Mouse (Mus musculus): ENCODE measurements at regions not wholly inside any gene's neighbourhood (a gene's known extent, or its start where the extent isn't known, plus 50 kb on each side); places are given as distances from the start of the nearest gene placed in this dataset.

DNA sequence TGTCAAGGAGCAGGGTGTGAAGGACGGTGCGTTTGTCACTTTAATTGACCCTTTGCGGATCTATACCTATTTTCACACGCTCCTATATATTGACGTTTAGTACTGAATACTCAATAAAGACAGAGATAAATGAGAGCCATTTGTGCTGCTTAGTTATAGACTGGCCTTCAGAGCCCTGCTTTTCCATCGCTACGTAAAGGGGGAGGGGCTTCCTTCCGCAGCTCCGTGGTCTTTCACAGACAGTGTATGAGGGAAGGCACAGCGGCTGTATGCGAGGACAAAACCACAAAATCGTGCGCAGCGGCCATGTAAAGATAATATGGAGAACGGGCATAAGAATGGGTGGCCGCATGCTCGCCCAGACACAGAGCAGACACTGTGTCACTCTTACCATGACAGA, 58.4 kb upstream of the Pced1b start:
- Histone ChIP-seq H3K27ac (no peak overlapping the region), H3K27me3 (replicated peaks) (no peaks in the 10 kb centered on the region), H3K4me2 (replicated peaks) (no peak overlapping the region), H3K4me3 (no peak overlapping the region), H3K4me1 (no peaks in the 10 kb centered on the region), H3K36me3 (no peaks in the 10 kb centered on the region), H3K9me3 (no peaks in the 10 kb centered on the region), H3K9ac (no peak overlapping the region)
- WGBS, result 75% methylated on average over 17 of the region's 17 CpGs
- no peak for ATAC-seq (ENCODE audit: low FRiP score, low read depth)

DNA sequence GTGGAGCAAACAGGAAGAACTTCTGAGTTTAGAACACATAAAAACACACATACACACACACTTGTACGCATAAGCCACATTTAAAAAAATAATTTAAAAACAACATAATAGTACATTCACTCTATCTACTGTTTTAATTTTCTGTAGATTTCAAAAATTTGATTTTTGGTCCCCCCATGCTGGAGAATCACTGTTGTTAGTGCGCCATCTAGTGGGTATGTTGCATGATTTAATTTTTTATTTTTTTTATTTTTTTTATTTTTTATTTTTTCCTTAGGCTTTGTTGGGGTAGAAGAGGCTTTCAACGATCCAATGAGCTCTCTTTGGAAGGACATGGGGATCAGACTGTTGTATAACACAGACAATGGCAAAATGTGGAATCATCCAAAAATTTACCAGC, 59.1 kb upstream of the Pced1b start:
- H3K36me3 ChIP-seq, result no peaks in the 10 kb centered on the region
- H3K27ac ChIP-seq, result no peak overlapping the region
- 43% methylated on average over 3 of the region's 3 CpGs for WGBS
- ATAC-seq (ENCODE audit: low FRiP score, low read depth), result no peak
- H3K4me2 ChIP-seq (replicated peaks), result no peak overlapping the region
- H3K27me3 ChIP-seq (replicated peaks), result no peaks in the 10 kb centered on the region
- H3K9me3 ChIP-seq, result no peaks in the 10 kb centered on the region
- H3K4me1 ChIP-seq, result no peaks in the 10 kb centered on the region; the same call in 1 of the 2 replicates
- H3K4me3 ChIP-seq, result no peak overlapping the region
- H3K9ac ChIP-seq, result no peak overlapping the region

DNA sequence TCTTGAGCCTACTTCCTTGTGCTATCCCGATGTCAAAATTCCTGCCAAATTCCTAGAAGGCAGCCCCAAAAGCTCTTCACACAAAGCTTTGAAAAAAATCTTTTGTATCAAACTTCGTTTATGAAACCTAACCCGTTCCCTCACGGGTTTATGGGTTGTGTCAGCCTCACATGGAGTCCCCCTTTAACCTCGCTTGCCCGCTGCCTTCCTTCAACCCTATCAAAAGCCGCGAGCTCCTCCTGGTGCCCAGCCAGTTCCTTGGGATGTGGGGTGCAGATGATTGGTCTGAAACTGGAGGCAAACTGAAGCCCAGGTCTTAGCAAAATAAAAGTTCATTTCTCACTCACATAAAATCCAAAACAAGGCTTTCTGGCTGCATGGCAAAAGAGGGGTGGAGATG, 60.9 kb upstream of the Pced1b start:
- 75% methylated on average over 8 of the region's 8 CpGs for WGBS
- Histone ChIP-seq H3K27me3 (replicated peaks) (no peaks in the 10 kb centered on the region), H3K4me2 (replicated peaks) (no peak overlapping the region), H3K4me3 (no peak overlapping the region), H3K4me1 (peaks cover 4% of the 10 kb centered on the region; the same call in 1 of the 2 replicates), H3K9ac (no peak overlapping the region), H3K36me3 (no peaks in the 10 kb centered on the region), H3K27ac (no peak overlapping the region), H3K9me3 (no peaks in the 10 kb centered on the region)
- no peak for ATAC-seq (ENCODE audit: low FRiP score, low read depth)

DNA sequence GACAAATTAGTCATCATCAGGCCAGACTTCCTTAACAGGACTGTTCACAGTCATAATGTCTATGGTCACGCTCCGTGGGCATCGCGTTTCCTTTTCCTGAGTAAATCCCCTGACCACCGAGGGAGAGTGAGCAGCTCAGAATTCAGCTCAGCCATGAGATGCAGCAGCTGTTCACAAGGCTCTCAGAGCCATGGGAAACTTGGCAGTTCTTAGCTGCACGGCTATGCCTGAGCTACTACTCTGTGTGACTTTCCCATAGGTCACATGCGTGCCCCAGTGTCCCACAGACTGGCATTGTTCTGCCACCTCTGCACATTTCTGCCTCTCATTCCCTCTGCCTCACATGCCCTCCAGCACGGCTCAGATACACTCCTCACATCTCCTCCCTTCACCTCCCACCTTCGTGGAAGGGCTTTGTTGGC, 64.3 kb upstream of the Pced1b start:
- no peak overlapping the region for H3K9ac ChIP-seq
- no peak overlapping the region for H3K27ac ChIP-seq
- no peaks in the 10 kb centered on the region for H3K36me3 ChIP-seq
- no peak overlapping the region for H3K4me3 ChIP-seq
- no peaks in the 10 kb centered on the region for H3K9me3 ChIP-seq
- no peak overlapping the region for H3K4me2 ChIP-seq (replicated peaks)
- no peak; the same call in 1 of the 2 replicates for ATAC-seq (ENCODE audit: low FRiP score, low read depth)
- H3K4me1 ChIP-seq, result peaks cover 8% of the 10 kb centered on the region; the same call in 1 of the 2 replicates
- no peaks in the 10 kb centered on the region for H3K27me3 ChIP-seq (replicated peaks)
- 44% methylated on average over 9 of the region's 9 CpGs for WGBS

DNA sequence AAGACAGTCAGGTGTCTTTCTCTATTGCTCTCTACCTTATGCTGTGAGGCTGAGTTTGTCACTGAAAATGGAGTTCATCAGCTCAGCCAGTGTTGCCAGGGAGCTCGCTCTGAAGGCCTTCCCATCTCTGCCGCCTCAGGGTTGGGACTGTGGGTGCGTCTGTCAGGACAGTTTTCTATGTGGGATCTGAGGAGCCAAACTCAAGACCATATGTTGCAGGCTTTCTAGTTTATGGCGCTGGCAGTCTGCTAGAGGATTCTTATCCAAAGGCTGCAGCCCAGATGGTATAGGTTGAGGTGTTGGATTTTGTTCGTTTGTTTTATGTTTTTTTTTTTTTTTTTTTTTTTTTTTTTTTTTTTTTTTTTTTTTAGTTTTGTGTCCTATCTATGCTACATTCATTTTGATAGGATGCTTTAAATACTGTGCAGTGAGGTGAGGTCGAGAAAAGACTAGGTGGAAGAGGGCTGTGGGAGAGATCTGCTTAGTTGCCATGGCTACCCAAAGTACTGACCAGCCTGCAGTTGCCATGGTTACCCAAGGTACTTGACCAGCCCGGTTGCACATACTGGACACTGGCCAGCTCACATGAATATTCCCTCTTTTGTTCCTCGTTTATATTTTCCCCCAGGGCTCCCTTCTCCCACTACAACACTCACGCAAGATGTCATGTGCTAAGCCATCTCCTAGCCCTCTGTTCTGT, 65.8 kb upstream of the Pced1b start:
- ATAC-seq (ENCODE audit: low FRiP score, low read depth), result 0 out of 2 replicates have a peak, but pooled peaks have one; percentile 21
- H3K9me3 ChIP-seq, result no peaks in the 10 kb centered on the region
- no peak overlapping the region for H3K4me2 ChIP-seq (replicated peaks)
- H3K4me3 ChIP-seq, result no peak overlapping the region
- H3K27ac ChIP-seq, result no peak overlapping the region
- 52% methylated on average over 9 of the region's 9 CpGs for WGBS
- H3K36me3 ChIP-seq, result no peaks in the 10 kb centered on the region
- peaks cover 8% of the 10 kb centered on the region; the same call in 1 of the 2 replicates for H3K4me1 ChIP-seq
- no peaks in the 10 kb centered on the region for H3K27me3 ChIP-seq (replicated peaks)
- no peak overlapping the region for H3K9ac ChIP-seq

DNA sequence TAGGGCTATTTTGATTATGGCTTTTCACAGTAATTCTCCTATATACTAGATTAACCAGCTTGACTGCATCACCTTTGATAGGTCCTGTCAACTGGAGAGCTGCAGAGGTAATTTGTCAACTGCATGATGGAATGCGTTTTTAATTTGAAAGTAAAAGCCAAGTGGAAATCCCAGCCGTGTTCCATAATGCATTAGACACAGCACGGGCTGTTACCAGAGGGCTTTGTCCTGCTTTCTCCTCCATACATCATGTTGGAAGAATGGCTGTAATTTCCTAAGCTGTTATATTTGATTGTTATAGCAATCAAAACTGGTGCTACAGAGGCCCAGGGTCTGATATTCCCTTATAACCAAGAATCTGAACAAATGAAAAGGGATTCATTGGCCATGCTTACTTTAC, 68.6 kb upstream of the Pced1b start:
- Histone ChIP-seq H3K9me3 (no peaks in the 10 kb centered on the region), H3K36me3 (no peaks in the 10 kb centered on the region), H3K4me2 (replicated peaks) (no peak overlapping the region), H3K9ac (no peak overlapping the region), H3K4me1 (peaks cover 12% of the 10 kb centered on the region; the same call in 1 of the 2 replicates), H3K4me3 (no peak overlapping the region), H3K27me3 (replicated peaks) (no peaks in the 10 kb centered on the region), H3K27ac (0 out of 2 replicates have a peak overlapping the region, but pooled peaks have one; percentile 3)
- 35% methylated on average over 3 of the region's 3 CpGs for WGBS
- no peak for ATAC-seq (ENCODE audit: low FRiP score, low read depth)

DNA sequence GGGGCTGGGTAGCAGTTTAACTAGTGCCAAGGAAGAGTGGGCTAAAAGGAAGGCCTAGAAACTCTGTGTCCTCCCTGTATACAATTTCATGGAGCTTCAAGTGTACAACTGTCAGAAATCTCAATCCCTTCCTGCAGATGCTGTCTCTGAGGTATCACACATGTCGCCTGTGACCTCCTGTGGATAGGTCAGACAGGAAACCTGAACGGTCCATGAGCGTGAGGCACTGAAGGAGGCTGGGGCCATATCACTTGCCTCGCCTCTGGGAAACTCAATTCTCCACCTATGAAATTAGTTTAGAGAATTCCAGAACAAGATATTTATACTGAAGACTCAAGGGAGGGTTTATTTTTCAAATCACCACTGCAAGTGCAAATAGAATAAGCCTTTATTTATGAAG, 69.1 kb upstream of the Pced1b start:
- no peak for ATAC-seq (ENCODE audit: low FRiP score, low read depth)
- no peaks in the 10 kb centered on the region for H3K9me3 ChIP-seq
- H3K27me3 ChIP-seq (replicated peaks), result no peaks in the 10 kb centered on the region
- H3K4me2 ChIP-seq (replicated peaks), result no peak overlapping the region
- H3K4me1 ChIP-seq, result peaks cover 12% of the 10 kb centered on the region; the same call in 1 of the 2 replicates
- no peaks in the 10 kb centered on the region for H3K36me3 ChIP-seq
- H3K9ac ChIP-seq, result no peak overlapping the region
- H3K27ac ChIP-seq, result no peak overlapping the region
- WGBS, result 72% methylated on average over 4 of the region's 4 CpGs
- no peak overlapping the region for H3K4me3 ChIP-seq

DNA sequence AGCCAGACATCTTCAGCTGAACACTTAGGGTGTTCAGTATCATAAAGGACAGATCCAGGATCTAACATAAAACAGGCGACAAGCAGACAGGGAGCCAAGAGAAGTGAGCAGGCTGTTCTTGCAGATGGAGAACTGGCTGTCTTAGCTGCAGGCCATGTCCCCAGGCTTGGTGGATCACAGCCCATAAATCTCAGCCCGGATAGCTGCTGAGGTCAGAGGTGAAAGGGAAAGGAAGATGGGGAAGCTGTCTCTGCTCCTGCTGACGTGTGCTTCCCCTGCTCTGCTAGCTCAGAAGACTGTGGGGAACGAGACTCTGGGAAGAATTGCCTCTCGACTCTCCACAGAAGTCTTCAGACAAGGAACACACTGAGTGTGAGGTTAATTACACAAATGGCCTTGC, 71.9 kb upstream of the Pced1b start:
- H3K4me1 ChIP-seq, result 0 out of 2 replicates have a peak, but pooled peaks cover 8% of the 10 kb centered on the region
- no peak overlapping the region for H3K27ac ChIP-seq
- H3K4me2 ChIP-seq (replicated peaks), result no peak overlapping the region
- no peaks in the 10 kb centered on the region for H3K36me3 ChIP-seq
- no peak for ATAC-seq (ENCODE audit: low FRiP score, low read depth)
- H3K9me3 ChIP-seq, result no peaks in the 10 kb centered on the region
- H3K9ac ChIP-seq, result no peak overlapping the region
- H3K4me3 ChIP-seq, result no peak overlapping the region
- no peaks in the 10 kb centered on the region for H3K27me3 ChIP-seq (replicated peaks)
- WGBS, result 35% methylated on average over 5 of the region's 5 CpGs

DNA sequence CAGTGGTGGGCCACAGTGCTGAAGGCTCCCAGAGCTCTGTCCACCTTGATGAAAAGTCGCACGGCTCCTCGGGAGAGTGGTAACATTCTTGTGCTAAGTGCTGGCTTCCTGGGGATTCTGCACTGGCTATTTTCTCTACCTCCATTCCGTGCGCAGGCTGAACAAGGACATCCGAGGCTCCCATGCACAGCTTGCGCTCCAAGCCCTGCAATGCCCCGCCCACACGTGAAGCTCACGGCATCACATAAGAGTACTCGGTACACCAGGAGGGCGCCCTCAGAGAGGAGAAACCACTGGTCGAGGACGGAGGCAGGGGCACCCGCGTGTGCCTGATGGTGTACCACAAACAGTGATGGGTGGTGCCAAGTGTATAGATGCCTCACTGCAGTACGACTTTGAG, 73.7 kb upstream of the Pced1b start:
- Histone ChIP-seq H3K9ac (no peak overlapping the region), H3K4me2 (replicated peaks) (no peak overlapping the region), H3K9me3 (no peaks in the 10 kb centered on the region), H3K4me1 (0 out of 2 replicates have a peak, but pooled peaks cover 4% of the 10 kb centered on the region), H3K36me3 (no peaks in the 10 kb centered on the region), H3K27me3 (replicated peaks) (no peaks in the 10 kb centered on the region), H3K4me3 (no peak overlapping the region), H3K27ac (no peak overlapping the region)
- 79% methylated on average over 17 of the region's 17 CpGs for WGBS
- no peak for ATAC-seq (ENCODE audit: low FRiP score, low read depth)

DNA sequence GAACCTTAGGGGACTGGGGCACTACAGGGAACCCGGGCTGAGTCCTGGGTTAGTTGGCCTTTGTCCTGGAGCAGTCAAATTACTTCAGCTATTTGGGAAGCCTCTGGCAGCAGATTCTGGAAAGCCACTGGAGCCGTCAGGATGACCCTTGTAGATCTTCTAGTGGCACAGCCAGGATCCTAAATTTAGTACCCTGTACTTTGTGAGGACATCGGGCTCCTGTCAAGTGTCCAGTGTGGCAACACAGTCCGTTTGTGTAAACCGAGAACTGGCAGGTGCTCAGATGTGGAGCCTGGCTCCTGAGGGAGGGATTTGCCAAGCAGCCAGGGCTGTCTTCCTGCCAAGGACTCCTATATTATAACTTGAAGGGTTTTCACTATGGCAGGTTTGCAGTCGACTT, 76.8 kb upstream of the Pced1b start:
- no peak overlapping the region for H3K4me3 ChIP-seq
- no peaks in the 10 kb centered on the region for H3K27me3 ChIP-seq (replicated peaks)
- H3K4me2 ChIP-seq (replicated peaks), result no peak overlapping the region
- no peaks in the 10 kb centered on the region for H3K36me3 ChIP-seq
- H3K9ac ChIP-seq, result no peak overlapping the region
- WGBS, result 83% methylated on average over 6 of the region's 6 CpGs
- no peak overlapping the region for H3K27ac ChIP-seq
- 0 out of 2 replicates have a peak, but pooled peaks cover 3% of the 10 kb centered on the region for H3K4me1 ChIP-seq
- no peak for ATAC-seq (ENCODE audit: low FRiP score, low read depth)
- H3K9me3 ChIP-seq, result no peaks in the 10 kb centered on the region

DNA sequence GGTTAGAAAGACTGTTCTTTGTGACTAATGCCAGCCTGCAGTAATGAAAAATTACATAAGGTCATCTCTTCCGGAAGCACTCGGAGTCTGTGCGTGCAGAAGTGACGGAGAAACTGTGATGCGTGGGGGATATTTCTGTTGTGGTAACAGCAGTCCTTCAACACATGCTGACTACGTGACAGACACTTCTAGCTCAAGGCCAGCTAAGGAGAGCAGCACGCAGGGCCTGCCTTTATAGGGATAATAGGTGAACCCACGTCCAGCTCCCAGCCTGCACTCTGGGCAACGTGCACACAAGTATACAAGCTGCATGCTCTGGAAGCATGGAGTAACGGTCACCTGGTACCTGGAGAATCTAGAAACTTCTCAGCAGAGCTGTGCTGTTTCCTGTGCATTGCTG, 77.5 kb upstream of the Pced1b start:
- H3K9ac ChIP-seq, result no peak overlapping the region
- no peaks in the 10 kb centered on the region for H3K36me3 ChIP-seq
- no peak for ATAC-seq (ENCODE audit: low FRiP score, low read depth)
- H3K27me3 ChIP-seq (replicated peaks), result no peaks in the 10 kb centered on the region
- no peak overlapping the region for H3K4me3 ChIP-seq
- no peaks in the 10 kb centered on the region for H3K9me3 ChIP-seq
- 91% methylated on average over 10 of the region's 10 CpGs for WGBS
- no peaks in the 10 kb centered on the region for H3K4me1 ChIP-seq
- no peak overlapping the region for H3K4me2 ChIP-seq (replicated peaks)
- no peak overlapping the region for H3K27ac ChIP-seq

DNA sequence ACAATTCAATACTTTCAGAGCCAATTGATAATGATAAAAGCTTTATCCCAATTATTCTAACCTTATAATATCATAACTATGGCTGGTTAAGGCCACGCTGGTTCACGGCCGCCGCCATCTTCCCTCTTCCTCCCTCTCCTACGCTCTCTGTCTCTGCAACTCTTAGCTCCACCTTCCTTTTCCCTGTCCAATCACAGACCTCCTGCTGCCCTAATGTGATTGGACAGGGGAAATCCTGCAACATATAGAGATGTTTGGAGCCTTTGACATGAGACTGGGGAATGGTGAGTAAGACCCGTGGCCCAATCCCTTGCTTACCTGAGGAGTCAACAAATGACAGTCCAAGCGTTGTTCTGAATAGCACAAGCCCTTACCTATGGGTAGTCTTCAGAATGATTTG, 79.8 kb upstream of the Pced1b start:
- H3K27me3 ChIP-seq (replicated peaks), result no peaks in the 10 kb centered on the region
- no peaks in the 10 kb centered on the region for H3K9me3 ChIP-seq
- H3K4me2 ChIP-seq (replicated peaks), result no peak overlapping the region
- H3K36me3 ChIP-seq, result no peaks in the 10 kb centered on the region
- no peak overlapping the region for H3K4me3 ChIP-seq
- no peak overlapping the region for H3K27ac ChIP-seq
- 97% methylated on average over 7 of the region's 7 CpGs for WGBS
- no peak for ATAC-seq (ENCODE audit: low FRiP score, low read depth)
- no peak overlapping the region for H3K9ac ChIP-seq
- no peaks in the 10 kb centered on the region for H3K4me1 ChIP-seq

DNA sequence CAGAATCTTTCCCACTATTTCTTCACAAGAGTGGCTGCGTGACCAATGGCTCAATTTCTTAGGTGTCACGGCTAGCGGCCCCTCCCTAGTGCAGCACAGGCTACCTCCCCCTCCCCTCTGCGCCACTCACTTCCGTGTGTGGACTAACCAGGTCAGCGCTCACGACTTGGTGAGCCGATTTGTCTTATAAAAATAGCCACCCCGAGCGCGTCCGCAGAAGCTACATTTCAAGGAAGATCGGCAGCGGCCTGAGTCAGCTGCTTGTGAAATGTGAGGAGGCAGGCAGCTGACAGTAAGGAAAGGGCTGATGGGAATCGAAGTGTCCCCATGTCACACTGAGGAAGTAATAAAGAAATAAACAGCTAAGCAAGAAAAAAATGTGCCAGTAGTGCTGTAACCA, 82.3 kb upstream of the Pced1b start:
- H3K4me2 ChIP-seq (replicated peaks), result no peak overlapping the region
- H3K36me3 ChIP-seq, result no peaks in the 10 kb centered on the region
- no peak for ATAC-seq (ENCODE audit: low FRiP score, low read depth)
- no peak overlapping the region for H3K27ac ChIP-seq
- no peaks in the 10 kb centered on the region for H3K27me3 ChIP-seq (replicated peaks)
- 83% methylated on average over 15 of the region's 15 CpGs for WGBS
- H3K9me3 ChIP-seq, result no peaks in the 10 kb centered on the region
- H3K9ac ChIP-seq, result no peak overlapping the region
- H3K4me3 ChIP-seq, result no peak overlapping the region
- H3K4me1 ChIP-seq, result no peaks in the 10 kb centered on the region
